Mouse (Mus musculus): ENCODE data around the gene Fhdc1. TPM values are rescaled to one million over a fixed set of nuclear protein-coding genes. Genes with fewer than 3 reads are reported as not detected.

Fhdc1 gene
- total RNA-seq, 1 experiment = 1.2 TPM

DNA sequence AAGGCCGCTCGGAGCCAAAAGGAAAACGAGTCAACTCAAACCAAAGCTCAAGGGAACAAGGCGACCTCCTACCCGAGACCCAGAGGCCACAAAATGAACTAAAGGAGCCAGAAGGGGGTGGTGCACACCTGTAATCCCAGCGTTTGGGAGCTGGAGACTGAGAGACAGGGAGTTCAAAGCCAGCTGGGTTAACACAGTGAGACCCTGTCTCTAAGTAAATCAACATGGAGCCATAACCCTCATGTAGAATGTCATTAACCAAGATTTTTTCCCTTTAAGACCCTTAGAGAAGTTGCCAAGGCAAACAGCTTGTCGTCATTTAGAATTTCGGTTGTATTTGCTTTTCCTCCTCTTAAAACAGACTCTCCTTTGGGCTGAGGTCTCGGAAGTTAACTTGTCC is 31.2 kb downstream of the Fhdc1 start:
- Histone ChIP-seq H3K4me1 (ENCODE audit: control insufficient read depth in 2 of 2, insufficient read depth in 2 of 2, low read length in 2 of 2, poor library complexity in 1 of 2) (peaks cover 0 to 6% of the 10 kb centered on the region in 2 experiments; a peak in 2 of 4 replicates), H3K27ac (ENCODE audit: insufficient read depth, low read depth, low read length, poor library complexity, severe bottlenecking) (no peak overlapping the region), H3K9me3 (ENCODE audit: control insufficient read depth, insufficient read depth, low read depth, low read length) (no peaks in the 10 kb centered on the region), H3K4me3 (ENCODE audit: insufficient read depth in 1 of 2, low read depth in 1 of 2, low read length in 2 of 2, poor library complexity in 1 of 2, severe bottlenecking in 1 of 2) (no peak overlapping the region), H3K36me3 (ENCODE audit: control insufficient read depth, insufficient read depth, low read length, poor library complexity, severe bottlenecking) (no peaks in the 10 kb centered on the region), H3K9ac (ENCODE audit: insufficient read depth, low read depth, low read length, poor library complexity, severe bottlenecking) (no peak overlapping the region)
- DNase-seq (ENCODE audit: low read depth, low spot score) = no peak
- in situ Hi-C loops (cut with MboI; ENCODE audit: low sequenced_read_pairs in 2 of 2, unreplicated experiment in 2 of 2) = no loop called here
- TF ChIP-seq ZC3H11A (IDR thresholded peaks at IDR 0.05; ENCODE audit: borderline replicate concordance, low read depth, low read length) (no peak), HCFC1 (IDR thresholded peaks at IDR 0.05; ENCODE audit: borderline replicate concordance, insufficient read depth, low read length) (no peak), CHD2 (IDR thresholded peaks at IDR 0.05; ENCODE audit: low read depth, low read length) (no peak), MAFK (IDR thresholded peaks at IDR 0.05; ENCODE audit: insufficient read depth, low read depth, low read length) (no peak), ZNF384 (IDR thresholded peaks at IDR 0.05; ENCODE audit: low read depth, low read length) (no peak)

DNA sequence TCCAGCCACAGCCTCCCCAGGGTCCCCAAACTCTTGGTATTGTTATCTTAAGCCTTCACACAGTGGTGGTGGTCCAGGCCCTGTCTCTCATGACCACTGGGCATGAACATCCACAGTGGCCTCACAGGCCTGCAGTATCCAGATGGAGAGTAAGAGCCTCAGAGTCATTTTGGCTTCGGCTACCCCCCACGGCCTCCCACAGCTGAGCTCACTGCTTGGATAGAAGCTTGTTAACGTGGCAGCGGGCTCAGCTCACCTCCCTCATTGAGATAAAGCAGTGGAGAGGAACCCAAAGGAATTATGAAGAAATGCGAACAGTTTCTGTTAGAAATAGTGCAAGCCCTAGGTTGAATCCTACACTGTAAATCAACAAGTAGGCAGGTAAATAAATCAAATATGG is 32.4 kb downstream of the Fhdc1 start:
- DNase-seq (ENCODE audit: low read depth, low spot score) = no peak
- Histone ChIP-seq H3K9me3 (ENCODE audit: control insufficient read depth, insufficient read depth, low read depth, low read length) (no peaks in the 10 kb centered on the region), H3K4me3 (ENCODE audit: insufficient read depth in 1 of 2, low read depth in 1 of 2, low read length in 2 of 2, poor library complexity in 1 of 2, severe bottlenecking in 1 of 2) (no peak overlapping the region), H3K27ac (ENCODE audit: insufficient read depth, low read depth, low read length, poor library complexity, severe bottlenecking) (no peak overlapping the region), H3K4me1 (ENCODE audit: control insufficient read depth in 2 of 2, insufficient read depth in 2 of 2, low read length in 2 of 2, poor library complexity in 1 of 2) (peaks cover 0 to 6% of the 10 kb centered on the region in 2 experiments; a peak in 2 of 4 replicates), H3K9ac (ENCODE audit: insufficient read depth, low read depth, low read length, poor library complexity, severe bottlenecking) (no peak overlapping the region), H3K36me3 (ENCODE audit: control insufficient read depth, insufficient read depth, low read length, poor library complexity, severe bottlenecking) (no peaks in the 10 kb centered on the region)
- TF ChIP-seq MAFK (IDR thresholded peaks at IDR 0.05; ENCODE audit: insufficient read depth, low read depth, low read length) (no peak), CHD2 (IDR thresholded peaks at IDR 0.05; ENCODE audit: low read depth, low read length) (no peak), HCFC1 (IDR thresholded peaks at IDR 0.05; ENCODE audit: borderline replicate concordance, insufficient read depth, low read length) (no peak), ZC3H11A (IDR thresholded peaks at IDR 0.05; ENCODE audit: borderline replicate concordance, low read depth, low read length) (no peak), ZNF384 (IDR thresholded peaks at IDR 0.05; ENCODE audit: low read depth, low read length) (no peak)
- in situ Hi-C loops (cut with MboI; ENCODE audit: low sequenced_read_pairs in 2 of 2, unreplicated experiment in 2 of 2) = no loop called here

DNA sequence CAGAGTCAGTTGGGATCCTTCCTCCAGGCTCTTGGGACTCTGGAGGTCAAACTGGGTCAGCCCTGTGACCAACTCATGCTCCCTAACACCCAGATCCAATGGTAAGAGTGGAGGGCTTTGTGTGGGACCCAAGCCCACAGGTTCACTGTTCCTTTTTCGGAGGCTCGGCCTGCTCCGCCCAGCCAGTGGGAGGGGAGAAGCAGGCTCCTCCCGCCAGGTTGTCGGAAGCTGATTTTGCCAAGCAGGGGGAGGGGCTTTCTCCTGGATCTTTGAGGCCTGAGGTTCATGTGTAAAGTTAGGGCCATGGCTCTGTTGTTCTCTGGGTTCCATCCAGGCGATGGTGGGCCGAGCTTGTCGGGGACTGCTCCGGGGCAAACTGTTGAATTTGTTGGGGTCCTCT is 34.4 kb downstream of the Fhdc1 start:
- TF ChIP-seq HCFC1 (IDR thresholded peaks at IDR 0.05; ENCODE audit: borderline replicate concordance, insufficient read depth, low read length) = no peak
- in situ Hi-C loops (cut with MboI; ENCODE audit: low sequenced_read_pairs in 2 of 2, unreplicated experiment in 2 of 2) = no loop called here
- Histone ChIP-seq H3K36me3 (ENCODE audit: control insufficient read depth, insufficient read depth, low read length, poor library complexity, severe bottlenecking) (no peaks in the 10 kb centered on the region), H3K9me3 (ENCODE audit: control insufficient read depth, insufficient read depth, low read depth, low read length) (no peaks in the 10 kb centered on the region), H3K27ac (ENCODE audit: insufficient read depth, low read depth, low read length, poor library complexity, severe bottlenecking) (no peak overlapping the region), H3K4me3 (ENCODE audit: insufficient read depth in 1 of 2, low read depth in 1 of 2, low read length in 2 of 2, poor library complexity in 1 of 2, severe bottlenecking in 1 of 2) (peak overlapping the region; percentile 43 to 70), H3K9ac (ENCODE audit: insufficient read depth, low read depth, low read length, poor library complexity, severe bottlenecking) (peak overlapping the region; percentile 67; the same call in 1 of the 2 replicates), H3K4me1 (ENCODE audit: control insufficient read depth in 2 of 2, insufficient read depth in 2 of 2, low read length in 2 of 2, poor library complexity in 1 of 2) (peaks cover 0 to 6% of the 10 kb centered on the region in 2 experiments; a peak in 2 of 4 replicates)
- peak; percentile 81 for DNase-seq (ENCODE audit: low read depth, low spot score)

DNA sequence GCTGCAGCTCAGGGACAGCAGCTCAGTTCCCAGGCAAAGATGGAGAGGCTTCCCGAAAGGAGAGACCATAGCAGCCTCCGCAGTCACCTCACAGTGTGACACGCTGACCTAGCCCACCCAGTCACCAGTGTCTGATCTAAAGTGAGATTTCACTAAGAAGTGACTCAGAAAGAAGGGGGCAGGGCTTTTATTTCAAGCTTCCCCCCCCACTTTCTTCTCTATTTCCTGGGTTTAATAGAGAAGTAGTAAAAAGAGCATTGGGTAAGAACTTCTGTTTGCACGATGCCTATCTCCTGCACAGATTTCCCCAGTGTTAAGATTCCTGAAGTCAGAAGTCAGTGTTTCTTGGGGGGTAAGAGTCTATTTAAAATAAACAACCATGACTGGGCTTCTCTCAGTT is 37.3 kb downstream of the Fhdc1 start:
- Histone ChIP-seq H3K36me3 (ENCODE audit: control insufficient read depth, insufficient read depth, low read length, poor library complexity, severe bottlenecking) (no peaks in the 10 kb centered on the region), H3K4me1 (ENCODE audit: control insufficient read depth in 2 of 2, insufficient read depth in 2 of 2, low read length in 2 of 2, poor library complexity in 1 of 2) (peaks cover 0 to 6% of the 10 kb centered on the region in 2 experiments; a peak in 2 of 4 replicates), H3K4me3 (ENCODE audit: insufficient read depth in 1 of 2, low read depth in 1 of 2, low read length in 2 of 2, poor library complexity in 1 of 2, severe bottlenecking in 1 of 2) (no peak overlapping the region), H3K9me3 (ENCODE audit: control insufficient read depth, insufficient read depth, low read depth, low read length) (no peaks in the 10 kb centered on the region), H3K9ac (ENCODE audit: insufficient read depth, low read depth, low read length, poor library complexity, severe bottlenecking) (no peak overlapping the region), H3K27ac (ENCODE audit: insufficient read depth, low read depth, low read length, poor library complexity, severe bottlenecking) (no peak overlapping the region)
- TF ChIP-seq ZC3H11A (IDR thresholded peaks at IDR 0.05; ENCODE audit: borderline replicate concordance, low read depth, low read length) (no peak), CHD2 (IDR thresholded peaks at IDR 0.05; ENCODE audit: low read depth, low read length) (no peak), MAFK (IDR thresholded peaks at IDR 0.05; ENCODE audit: insufficient read depth, low read depth, low read length) (no peak), ZNF384 (IDR thresholded peaks at IDR 0.05; ENCODE audit: low read depth, low read length) (no peak), HCFC1 (IDR thresholded peaks at IDR 0.05; ENCODE audit: borderline replicate concordance, insufficient read depth, low read length) (no peak)
- in situ Hi-C loops (cut with MboI; ENCODE audit: low sequenced_read_pairs in 2 of 2, unreplicated experiment in 2 of 2) = no loop called here
- DNase-seq (ENCODE audit: low read depth, low spot score) = no peak
